Mouse (Mus musculus) MEL (cell line): ENCODE measurements at regions not wholly inside any gene's neighbourhood (a gene's known extent, or its start where the extent isn't known, plus 50 kb on each side); places are given as distances from the start of the nearest gene placed in this dataset.

Experiments used
- DNase-seq: peaks from one replicate; pipeline ENCODE4 v3.0.0; 2011; ENCODE audit warnings: low read depth, low spot score
- H3K27ac ChIP-seq: 2 replicates; pipeline ENCODE4 v1.5.1; 2012; ENCODE audit warnings: low read depth, mild to moderate bottlenecking, control low read depth, low read length, moderate library complexity; ENCODE audit not compliant: control insufficient read depth
- H3K27me3 ChIP-seq, 2 experiments: fragments of 150-350 bp in 1 of 2; sonication (generic) in 1 of 2; 2 replicates each; pipeline ENCODE4 v1.6.1; 2012; ENCODE audit warnings: low read length in 2 of 2, mild to moderate bottlenecking in 2 of 2, improper control_type of control experiment in 1 of 2, moderate library complexity in 1 of 2; ENCODE audit not compliant: insufficient read depth in 2 of 2, control insufficient read depth in 1 of 2
- H3K36me3 ChIP-seq, 2 experiments: 2 replicates each; pipeline ENCODE4 v1.6.1; 2012 to 2014; ENCODE audit warnings: low read length in 2 of 2, improper control_type of control experiment in 1 of 2, inconsistent platforms in 1 of 2, mild to moderate bottlenecking in 1 of 2; ENCODE audit not compliant: insufficient read depth in 2 of 2, control insufficient read depth in 1 of 2
- H3K4me1 ChIP-seq, 2 experiments: fragments of 150-350 bp in 1 of 2; sonication (generic) in 1 of 2; 2 replicates each; pipeline ENCODE4 v1.6.1; 2012; ENCODE audit warnings: low read length in 2 of 2, improper control_type of control experiment in 1 of 2, mild to moderate bottlenecking in 1 of 2; ENCODE audit not compliant: insufficient read depth in 2 of 2, control insufficient read depth in 1 of 2
- H3K4me3 ChIP-seq, 2 experiments: fragments of 150-350 bp in 1 of 2; sonication (generic) in 1 of 2; 2 replicates each; pipeline ENCODE4 v1.5.1; 2012; ENCODE audit warnings: low read depth in 2 of 2, low read length in 2 of 2, mild to moderate bottlenecking in 2 of 2, moderate library complexity in 2 of 2, control low read depth in 1 of 2, improper control_type of control experiment in 1 of 2; ENCODE audit not compliant: control insufficient read depth in 1 of 2, insufficient read depth in 1 of 2
- H3K79me2 ChIP-seq: 2 replicates; pipeline ENCODE4 v1.6.1; 2012; ENCODE audit warnings: mild to moderate bottlenecking, low read length, moderate library complexity; ENCODE audit not compliant: control insufficient read depth, poor library complexity, insufficient read depth
- H3K9ac ChIP-seq: 2 replicates; pipeline ENCODE4 v1.6.1; 2012; ENCODE audit warnings: low read depth, mild to moderate bottlenecking, control low read depth, low read length, moderate library complexity; ENCODE audit not compliant: control insufficient read depth, poor library complexity, severe bottlenecking
- H3K9me3 ChIP-seq: fragments of 150-350 bp; sonication (generic); replicated peaks from 2 replicates; pipeline ENCODE4 v1.6.1; 2012; ENCODE audit warnings: mild to moderate bottlenecking, low read length, improper control_type of control experiment, moderate library complexity; ENCODE audit not compliant: insufficient read depth
- BHLHE40 ChIP-seq: IDR thresholded peaks from 2 replicates; pipeline ENCODE4 v1.6.1; 2012; ENCODE audit warnings: low read depth, mild to moderate bottlenecking, inconsistent platforms, low read length, improper control_type of control experiment, borderline replicate concordance
- EP300 ChIP-seq, 2 experiments: IDR thresholded peaks; 2 replicates each; pipeline ENCODE4 v1.6.1; 2011; ENCODE audit warnings: improper control_type of control experiment in 2 of 2, low read length in 2 of 2, low read depth in 1 of 2, mild to moderate bottlenecking in 1 of 2
- GABPA ChIP-seq: IDR thresholded peaks from 2 replicates; pipeline ENCODE4 v1.6.1; 2012; ENCODE audit warnings: low read depth, mild to moderate bottlenecking, inconsistent platforms, low read length, improper control_type of control experiment, moderate library complexity
- GATA1 ChIP-seq: IDR thresholded peaks from 2 replicates; pipeline ENCODE4 v1.6.1; 2011; ENCODE audit warnings: low read depth, low read length, improper control_type of control experiment
- JUND ChIP-seq: IDR thresholded peaks from 2 replicates; pipeline ENCODE4 v1.6.1; 2011; ENCODE audit warnings: low read depth, mild to moderate bottlenecking, improper control_type of control experiment, low read length
- KAT2A ChIP-seq: conservative IDR thresholded peaks from 2 replicates; pipeline ENCODE4 v1.6.1; 2012; ENCODE audit warnings: low read depth, low read length, improper control_type of control experiment, inconsistent platforms
- MAFK ChIP-seq: IDR thresholded peaks from 2 replicates; pipeline ENCODE4 v1.6.1; 2011; ENCODE audit warnings: low read depth, mild to moderate bottlenecking, low read length, improper control_type of control experiment, borderline replicate concordance
- MAX ChIP-seq: IDR thresholded peaks from 2 replicates; pipeline ENCODE4 v1.6.1; 2011; ENCODE audit warnings: low read length, improper control_type of control experiment
- MAZ ChIP-seq: IDR thresholded peaks from 2 replicates; pipeline ENCODE4 v1.6.1; 2012; ENCODE audit warnings: low read depth, mild to moderate bottlenecking, inconsistent platforms, low read length, improper control_type of control experiment
- MEF2A ChIP-seq: IDR thresholded peaks from 2 replicates; pipeline ENCODE4 v1.6.1; 2014; ENCODE audit warnings: low read depth, mild to moderate bottlenecking, inconsistent platforms, low read length, improper control_type of control experiment; ENCODE audit not compliant: poor library complexity, insufficient replicate concordance, severe bottlenecking; ENCODE audit errors: extremely low read depth
- MXI1 ChIP-seq: IDR thresholded peaks from 2 replicates; pipeline ENCODE4 v1.6.1; 2011; ENCODE audit warnings: mild to moderate bottlenecking, low read depth, low read length, improper control_type of control experiment
- MYB ChIP-seq: IDR thresholded peaks from 2 replicates; pipeline ENCODE4 v1.6.1; 2011; ENCODE audit warnings: mild to moderate bottlenecking, low read depth, low read length, improper control_type of control experiment
- MYC ChIP-seq: IDR thresholded peaks from 2 replicates; pipeline ENCODE4 v1.6.1; 2011; ENCODE audit warnings: low read depth, mild to moderate bottlenecking, low read length, improper control_type of control experiment, moderate library complexity
- NELFE ChIP-seq: IDR thresholded peaks from 2 replicates; pipeline ENCODE4 v1.6.1; 2011; ENCODE audit warnings: low read depth, low read length, improper control_type of control experiment
- NRF1 ChIP-seq: IDR thresholded peaks from 2 replicates; pipeline ENCODE4 v1.6.1; 2014; ENCODE audit warnings: low read depth, mild to moderate bottlenecking, inconsistent platforms, low read length, improper control_type of control experiment, moderate library complexity; ENCODE audit not compliant: poor library complexity, insufficient read depth, severe bottlenecking
- POLR2AphosphoS2 ChIP-seq: IDR thresholded peaks from 2 replicates; pipeline ENCODE4 v1.6.1; 2011; ENCODE audit warnings: low read length, improper control_type of control experiment
- POLR2AphosphoS5 ChIP-seq: IDR thresholded peaks from 2 replicates; pipeline ENCODE4 v1.6.1; 2012; ENCODE audit warnings: low read depth, borderline replicate concordance, mild to moderate bottlenecking, inconsistent platforms, low read length, moderate library complexity, mixed read lengths
- TAL1 ChIP-seq: IDR thresholded peaks from 2 replicates; pipeline ENCODE4 v1.6.1; 2012; ENCODE audit warnings: mild to moderate bottlenecking, inconsistent platforms, low read length, moderate library complexity, mixed read lengths
- UBTF ChIP-seq: IDR thresholded peaks from 2 replicates; pipeline ENCODE4 v1.6.1; 2012; ENCODE audit warnings: low read depth, mild to moderate bottlenecking, inconsistent platforms, low read length, improper control_type of control experiment, moderate library complexity, borderline replicate concordance; ENCODE audit not compliant: insufficient read depth
- USF1 ChIP-seq: IDR thresholded peaks from 2 replicates; pipeline ENCODE4 v1.6.1; 2014; ENCODE audit warnings: low read depth, mild to moderate bottlenecking, inconsistent platforms, low read length, improper control_type of control experiment, moderate library complexity
- ZKSCAN1 ChIP-seq: IDR thresholded peaks from 2 replicates; pipeline ENCODE4 v1.6.1; 2012; ENCODE audit warnings: low read depth, mild to moderate bottlenecking, inconsistent platforms, low read length, improper control_type of control experiment, moderate library complexity
- ZNF384 ChIP-seq: IDR thresholded peaks from 2 replicates; pipeline ENCODE4 v1.6.1; 2012; ENCODE audit warnings: low read depth, mild to moderate bottlenecking, inconsistent platforms, low read length, improper control_type of control experiment

GRCm38 (mm10) chr8:30797341-30797740, 2631.2 kb upstream of the 5930422O12Rik start:
- no peak overlapping the region for H3K27ac ChIP-seq
- no peaks in the 10 kb centered on the region for H3K4me1 ChIP-seq
- no peaks in the 10 kb centered on the region for H3K27me3 ChIP-seq
- H3K4me3 ChIP-seq: no peak overlapping the region
- no peaks in the 10 kb centered on the region for H3K79me2 ChIP-seq
- no peak overlapping the region for H3K9ac ChIP-seq
- no peaks in the 10 kb centered on the region for H3K36me3 ChIP-seq
- no peaks in the 10 kb centered on the region for H3K9me3 ChIP-seq
- TF ChIP-seq TAL1: no peak
- no peak for TF ChIP-seq MXI1
- TF ChIP-seq NRF1: no peak
- no peak for TF ChIP-seq MEF2A
- DNase-seq: no peak

GRCm38 (mm10) chr8:30817028-30817427, 2611.5 kb upstream of the 5930422O12Rik start:
- H3K4me3 ChIP-seq: no peak overlapping the region
- H3K4me1 ChIP-seq: no peaks in the 10 kb centered on the region

GRCm38 (mm10) chr8:30822835-30823587, 2605.5 kb upstream of the 5930422O12Rik start:
- TF ChIP-seq MYB: no peak
- Histone ChIP-seq H3K36me3 (no peaks in the 10 kb centered on the region), H3K9me3 (no peaks in the 10 kb centered on the region), H3K9ac (no peak overlapping the region), H3K27ac (no peak overlapping the region), H3K4me3 (no peak overlapping the region), H3K4me1 (no peaks in the 10 kb centered on the region), H3K27me3 (no peaks in the 10 kb centered on the region), H3K79me2 (no peaks in the 10 kb centered on the region)
- no peak for DNase-seq

More at GRCm38 (mm10) chr8:30817028-30817427, 2611.5 kb upstream of the 5930422O12Rik start:
- no peaks in the 10 kb centered on the region for H3K79me2 ChIP-seq
- H3K36me3 ChIP-seq: no peaks in the 10 kb centered on the region
- no peak overlapping the region for H3K9ac ChIP-seq
- no peaks in the 10 kb centered on the region for H3K27me3 ChIP-seq
- no peak for TF ChIP-seq GATA1
- TF ChIP-seq MXI1: no peak
- no peak for TF ChIP-seq KAT2A
- no peak for TF ChIP-seq POLR2AphosphoS5
- no peak for TF ChIP-seq GABPA
- no peak for TF ChIP-seq ZNF384
- no peak for TF ChIP-seq UBTF
- TF ChIP-seq MAZ: no peak
- TF ChIP-seq BHLHE40: no peak
- no peak for TF ChIP-seq NRF1
- TF ChIP-seq MYC: no peak
- no peak for TF ChIP-seq MYB
- TF ChIP-seq NELFE: no peak
- TF ChIP-seq USF1: no peak
- TF ChIP-seq POLR2AphosphoS2: no peak
- TF ChIP-seq JUND: no peak
- no peak for TF ChIP-seq MAFK
- TF ChIP-seq EP300 (IDR thresholded peaks at IDR 0.05; ENCODE audit: low read depth in 1 of 2, low read length in 2 of 2): no peak
- no peak for TF ChIP-seq MAX
- no peak for TF ChIP-seq ZKSCAN1
- DNase-seq: no peak
- no peaks in the 10 kb centered on the region for H3K9me3 ChIP-seq
- no peak overlapping the region for H3K27ac ChIP-seq
